Mouse (Mus musculus) megakaryocyte, embryonic 14.5 days (primary cell): ENCODE measurements around the gene Tor4a.

Source experiments
- FLI1 ChIP-seq: IDR thresholded peaks from 2 replicates; pipeline ENCODE4 v1.6.1; 2012; ENCODE audit warnings: low read length, inconsistent platforms, mixed read lengths
- GATA1 ChIP-seq: IDR thresholded peaks from 3 replicates; pipeline ENCODE4 v1.6.1; 2012; ENCODE audit warnings: mixed read lengths, low read length, inconsistent platforms, borderline replicate concordance

GRCm38 (mm10) chr2:25170326-25171100 is 26.2 kb downstream of the Tor4a start:
- no peak for TF ChIP-seq FLI1
- no peak for TF ChIP-seq GATA1
